ENCODE assay signal across 9 mouse cellular contexts in genomic region chr2:131529898-131530622, GRCm38 (mm10). TPM values are rescaled to one million over a fixed set of nuclear protein-coding genes. Genes with fewer than 3 reads are reported as not detected.
A peak's percentile ranks its signal among the peaks of the same experiment; 100 is the strongest.
DNase-seq lines count a peak whose midpoint lies in the region; ATAC-seq and TF ChIP-seq lines count a peak whose summit lies in the region.
"Had no signal": no experiment of that assay in that cellular context is flagged by ENCODE, and none has a peak within 500 bp of the region (broad histone marks: within the 10 kb centered on the region; RNA-seq: fewer than 3 reads in every experiment).

No protein-coding gene starts in this region.

- no peak overlapping the region for H3K4me3 ChIP-seq in hindbrain, embryonic 10.5 days
- H3K4me3 ChIP-seq in layer of hippocampus, adult 2 months = no peak overlapping the region
- H3K4me3 ChIP-seq: limb, embryonic 13.5 days had no signal

- peak; percentile 75 for ATAC-seq in erythroblast, adult 5-6 weeks (replicated peaks; ENCODE audit: low FRiP score, poor library complexity, severe bottlenecking)

- DNase-seq in layer of hippocampus, adult 11-12 months (ENCODE audit: low spot score) = peak; percentile 74
- DNase-seq in layer of hippocampus, adult 9-10 months (ENCODE audit: low spot score) = no peak
- DNase-seq in brain, adult 2 months (ENCODE audit: low read depth, low spot score) = peak; percentile 85
- DNase-seq in hindbrain, embryonic 10.5 days (ENCODE audit: low spot score) = peak; percentile 76
- peak; percentile 68 to 79 for DNase-seq in layer of hippocampus, adult 2 months (ENCODE audit: low spot score in 2 of 2)
- peak; percentile 41 to 70 for DNase-seq in lung, postnatal 4 days
- DNase-seq in right cerebral cortex, postnatal 4 days = peak; percentile 49

- peak; percentile 81 for TF ChIP-seq CTCF in layer of hippocampus, adult 2 months (conservative IDR thresholded peaks at IDR 0.05)

- H3K27me3 ChIP-seq in hindbrain, embryonic 10.5 days (ENCODE audit: insufficient read depth, poor library complexity, severe bottlenecking) = 0 out of 2 replicates have a peak, but pooled peaks cover 6% of the 10 kb centered on the region
- H3K27me3 ChIP-seq: limb, embryonic 13.5 days had no signal

- no peaks in the 10 kb centered on the region for H3K36me3 ChIP-seq in hindbrain, embryonic 10.5 days

- 40% methylated on average over 11 of the region's 11 CpGs for WGBS in hindbrain, embryonic 10.5 days

- peaks cover 4% of the 10 kb centered on the region; the same call in 1 of the 2 replicates for H3K4me1 ChIP-seq in hindbrain, embryonic 10.5 days (replicated peaks)
- H3K4me1 ChIP-seq: limb, embryonic 13.5 days had no signal

- H3K9me3 ChIP-seq in hindbrain, embryonic 10.5 days = no peaks in the 10 kb centered on the region
- H3K9me3 ChIP-seq: limb, embryonic 13.5 days had no signal

- H3K27ac ChIP-seq in hindbrain, embryonic 10.5 days = no peak overlapping the region
- no peak overlapping the region for H3K27ac ChIP-seq in layer of hippocampus, adult 2 months
- H3K27ac ChIP-seq: limb, embryonic 13.5 days had no signal

RNA-seq across cellular contexts. Expression of gene Adra1d, which starts 32.0 kb away (rescaled TPM):
- not detected in 2 replicates for total RNA-seq in erythroblast, adult 5-6 weeks (2015; ENCODE audit: low replicate concordance)
- total RNA-seq in erythroblast, adult 5-6 weeks (2017; ENCODE audit: low replicate concordance) = not detected in 2 replicates
- 0.16 and 0.31 TPM in 2 replicates for polyA plus RNA-seq in hindbrain, embryonic 10.5 days (2016; fragmentation: Nextera tagmentation; extraction: Ambion mirVana)
- total RNA-seq in layer of hippocampus, adult 2 months (2021) = 10 to 100 TPM; 89.5 to 98.6 TPM

RNA-seq across cellular contexts. Expression of gene Smox, which starts 38.8 kb away (rescaled TPM):
- 250 and 267 TPM in 2 replicates for total RNA-seq in erythroblast, adult 5-6 weeks (2015; ENCODE audit: low replicate concordance)
- total RNA-seq in erythroblast, adult 5-6 weeks (2017; ENCODE audit: low replicate concordance) = 332 and 572 TPM in 2 replicates
- polyA plus RNA-seq in hindbrain, embryonic 10.5 days (2016; fragmentation: Nextera tagmentation; extraction: Ambion mirVana) = 30.0 and 34.1 TPM in 2 replicates
- total RNA-seq in layer of hippocampus, adult 2 months (2021) = 10 to 100 TPM; 84.5 to 85.8 TPM

Comparison
In these comparisons a context has a peak if more than half of its experiments do, and no peak if none do; other contexts are left out.
1. RNA of gene Adra1d, which starts 32.0 kb away (total RNA-seq): 89.5 to 98.6 TPM in layer of hippocampus, adult 2 months; not detected in erythroblast, adult 5-6 weeks; every median in the first group is over 10 times any median in the second.